Mouse (Mus musculus) liver, embryonic 14.5 days (tissue): ENCODE measurements around the gene Asic1.

Experiments
- CTCF ChIP-seq: IDR thresholded peaks from 2 replicates; pipeline ENCODE4 v1.5.1; 2016; ENCODE audit warnings: antibody characterized with exemption, low read depth, control low read depth
- EP300 ChIP-seq: IDR thresholded peaks from 2 replicates; pipeline ENCODE4 v1.6.1; 2016; ENCODE audit warnings: antibody characterized with exemption, low read depth

DNA sequence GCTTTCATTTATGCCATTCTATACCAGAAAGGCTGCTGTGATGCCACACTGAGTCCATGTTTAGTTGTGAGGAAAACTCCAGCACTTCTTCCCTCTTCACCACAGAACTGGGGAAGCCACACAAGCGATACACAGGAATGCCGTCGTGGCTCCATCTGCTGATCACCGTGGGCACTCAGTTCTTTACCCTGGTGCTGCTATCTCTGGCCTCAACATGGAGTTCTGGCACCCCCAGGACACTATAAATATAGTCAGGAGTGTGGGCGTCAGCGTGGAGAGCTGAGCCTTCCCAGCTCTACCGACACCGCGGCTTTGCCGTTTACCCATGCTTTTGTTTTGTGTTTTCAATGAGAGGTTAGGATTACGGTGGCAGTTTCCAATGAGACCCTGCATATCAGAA is 66.5 kb downstream of the Asic1 start:
- TF ChIP-seq CTCF: no peak
- no peak for TF ChIP-seq EP300
